ENCODE assay signal across 27 mouse cellular contexts in genomic region chr7:113623962-113624361, GRCm38 (mm10).
"Had no signal": no experiment of that assay in that cellular context is flagged by ENCODE, and none has a peak within 500 bp of the region (broad histone marks: within the 10 kb centered on the region; RNA-seq: fewer than 3 reads in every experiment).

No protein-coding gene starts in this region.

- H3K4me3 ChIP-seq: embryonic facial prominence, embryonic 10.5 days; embryonic facial prominence, embryonic 12.5 days; embryonic facial prominence, embryonic 13.5 days; embryonic facial prominence, embryonic 15.5 days; erythroblast, embryonic 14.5 days; forebrain, embryonic 10.5 days; forebrain, embryonic 12.5 days; forebrain, embryonic 13.5 days; forebrain, embryonic 15.5 days; gastrocnemius, adult 2 months; heart, embryonic 10.5 days had no signal

- H3K4me1 ChIP-seq: embryonic facial prominence, embryonic 10.5 days; embryonic facial prominence, embryonic 12.5 days; embryonic facial prominence, embryonic 13.5 days; embryonic facial prominence, embryonic 15.5 days; forebrain, embryonic 10.5 days; forebrain, embryonic 12.5 days; forebrain, embryonic 13.5 days; forebrain, embryonic 15.5 days had no signal

- H3K36me3 ChIP-seq: embryonic facial prominence, embryonic 10.5 days; embryonic facial prominence, embryonic 12.5 days; embryonic facial prominence, embryonic 13.5 days; embryonic facial prominence, embryonic 15.5 days; forebrain, embryonic 10.5 days; forebrain, embryonic 12.5 days; forebrain, embryonic 15.5 days; heart, embryonic 10.5 days had no signal

- H3K27ac ChIP-seq: embryonic facial prominence, embryonic 10.5 days; embryonic facial prominence, embryonic 12.5 days; embryonic facial prominence, embryonic 13.5 days; embryonic facial prominence, embryonic 15.5 days; forebrain, embryonic 10.5 days; forebrain, embryonic 12.5 days; forebrain, embryonic 13.5 days; forebrain, embryonic 15.5 days; gastrocnemius, adult 2 months; heart, embryonic 10.5 days had no signal

- H3K27me3 ChIP-seq: embryonic facial prominence, embryonic 12.5 days; embryonic facial prominence, embryonic 13.5 days; embryonic facial prominence, embryonic 15.5 days; forebrain, embryonic 12.5 days; forebrain, embryonic 13.5 days; forebrain, embryonic 15.5 days had no signal

- ATAC-seq: forebrain, embryonic 13.5 days; forebrain, embryonic 14.5 days; forebrain, embryonic 15.5 days; forebrain, embryonic 16.5 days; forebrain, postnatal 0 days had no signal

- H3K9me3 ChIP-seq: embryonic facial prominence, embryonic 12.5 days; embryonic facial prominence, embryonic 13.5 days; embryonic facial prominence, embryonic 15.5 days; forebrain, embryonic 10.5 days; forebrain, embryonic 12.5 days; forebrain, embryonic 13.5 days; forebrain, embryonic 15.5 days; heart, embryonic 10.5 days had no signal

- H3K4me2 ChIP-seq: embryonic facial prominence, embryonic 12.5 days; embryonic facial prominence, embryonic 13.5 days; embryonic facial prominence, embryonic 15.5 days; forebrain, embryonic 12.5 days; forebrain, embryonic 13.5 days; forebrain, embryonic 15.5 days had no signal

- H3K9ac ChIP-seq: embryonic facial prominence, embryonic 12.5 days; embryonic facial prominence, embryonic 13.5 days; embryonic facial prominence, embryonic 15.5 days; forebrain, embryonic 12.5 days; forebrain, embryonic 13.5 days; forebrain, embryonic 15.5 days; forebrain, postnatal 0 days had no signal

- DNase-seq: cerebellum, adult 2 months; cerebellum, adult 8-10 months; cerebellum, adult 9-10 months; cerebellum, adult 9-11 months; cerebellum, postnatal 10 days; cerebellum, postnatal 14 days; cerebellum, postnatal 25 days; embryo, embryonic 11 days; forebrain, postnatal 0 days; gastrocnemius, adult 2 months; gastrocnemius, postnatal 10 days; gastrocnemius, postnatal 14 days; gastrocnemius, postnatal 25 days; gastrocnemius, postnatal 36 days; heart, adult 18-20 months had no signal
